Mouse (Mus musculus): ENCODE results near the gene Gtf2f2. TPM values are rescaled to one million over a fixed set of nuclear protein-coding genes. Genes with fewer than 3 reads are reported as not detected.
"Not testable (repeated sequence)": the region's sequence is repeated elsewhere in the genome, so short reads cannot be mapped to it uniquely, and the experiment has no call there.

The Gtf2f2 gene
- polyA plus RNA-seq, 1 experiment from 2014 or later, result 29.5 TPM

DNA sequence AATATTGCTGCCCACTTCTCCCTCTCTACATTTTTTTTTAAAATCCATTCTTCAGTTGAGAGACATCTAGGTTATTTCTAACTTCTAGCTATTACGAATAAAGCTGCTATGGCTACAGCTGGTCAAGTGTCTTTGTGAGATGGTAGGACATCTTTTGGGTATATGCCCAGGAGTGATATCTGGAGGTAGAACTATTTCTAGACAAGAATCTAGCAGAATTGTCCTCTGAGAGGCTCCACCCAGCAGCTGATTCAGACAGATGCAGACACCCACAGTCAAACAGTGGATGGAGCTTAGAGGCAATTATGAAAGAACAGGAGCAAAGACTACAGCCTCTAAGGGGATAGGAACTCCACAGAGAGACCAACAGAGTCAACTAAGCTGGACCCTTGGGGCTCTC lies 69.2 kb downstream of the Gtf2f2 start:
- WGBS, result 91% methylated on average over 1 of the region's 1 CpGs
- H3K27ac ChIP-seq (ENCODE audit: low read length), result no peak overlapping the region
- no peak for ATAC-seq (ENCODE audit: low read depth)
- H3K27me3 ChIP-seq (ENCODE audit: control insufficient read depth, insufficient read depth, low read depth, low read length), result no peaks in the 10 kb centered on the region
- no peaks in the 10 kb centered on the region for H3K4me1 ChIP-seq (replicated peaks; ENCODE audit: control insufficient read depth, insufficient read depth, low read length)
- H3K36me3 ChIP-seq (ENCODE audit: control insufficient read depth, insufficient read depth, low read length), result no peaks in the 10 kb centered on the region
- no peak overlapping the region for H3K4me3 ChIP-seq (ENCODE audit: low read length)
- no peak overlapping the region for H3K4me2 ChIP-seq (ENCODE audit: low read depth, low read length)
- no peaks in the 10 kb centered on the region for H3K9me3 ChIP-seq (ENCODE audit: control insufficient read depth, low read length)
- no peak overlapping the region for H3K9ac ChIP-seq (ENCODE audit: low read length)

DNA sequence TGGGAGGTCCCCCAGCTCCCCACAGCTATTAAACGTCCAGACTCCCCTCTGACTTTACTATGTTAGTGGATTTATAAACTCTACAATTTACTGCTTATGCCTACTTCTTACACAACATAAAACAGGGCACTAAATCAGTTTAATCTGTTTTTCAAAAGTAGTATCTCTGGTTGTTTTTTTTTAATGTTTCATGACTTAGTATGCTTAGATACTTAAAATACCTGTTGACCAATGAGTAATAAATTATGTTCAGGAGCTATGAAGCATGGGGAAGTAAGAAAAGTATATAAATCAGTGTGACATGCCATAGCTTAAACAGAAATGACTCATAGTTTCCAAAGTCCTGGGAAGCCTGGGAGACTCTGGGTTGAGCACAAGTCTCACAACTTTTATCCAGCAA lies 73.0 kb downstream of the Gtf2f2 start:
- Histone ChIP-seq H3K27ac (ENCODE audit: low read length) (no peak overlapping the region), H3K4me2 (ENCODE audit: low read depth, low read length) (no peak overlapping the region), H3K36me3 (ENCODE audit: control insufficient read depth, insufficient read depth, low read length) (no peaks in the 10 kb centered on the region), H3K4me3 (ENCODE audit: low read length) (no peak overlapping the region), H3K27me3 (ENCODE audit: control insufficient read depth, insufficient read depth, low read depth, low read length) (no peaks in the 10 kb centered on the region), H3K9ac (ENCODE audit: low read length) (no peak overlapping the region), H3K4me1 (replicated peaks; ENCODE audit: control insufficient read depth, insufficient read depth, low read length) (no peaks in the 10 kb centered on the region), H3K9me3 (ENCODE audit: control insufficient read depth, low read length) (no peaks in the 10 kb centered on the region)
- WGBS, result 75% methylated on average over 1 of the region's 1 CpGs
- no peak for ATAC-seq (ENCODE audit: low read depth)

GRCm38 (mm10) chr14:75934359-75934758 lies 76.3 kb downstream of the Gtf2f2 start:
- H3K36me3 ChIP-seq (ENCODE audit: control insufficient read depth, insufficient read depth, low read length), result no peaks in the 10 kb centered on the region
- H3K4me3 ChIP-seq (ENCODE audit: low read length), result no peak overlapping the region
- no peaks in the 10 kb centered on the region for H3K4me1 ChIP-seq (replicated peaks; ENCODE audit: control insufficient read depth, insufficient read depth, low read length)
- no peaks in the 10 kb centered on the region for H3K9me3 ChIP-seq (ENCODE audit: control insufficient read depth, low read length)
- H3K9ac ChIP-seq (ENCODE audit: low read length), result no peak overlapping the region
- H3K27ac ChIP-seq (ENCODE audit: low read length), result no peak overlapping the region
- no peak for ATAC-seq (ENCODE audit: low read depth)
- 81% methylated on average over 2 of the region's 2 CpGs for WGBS
- no peak overlapping the region for H3K4me2 ChIP-seq (ENCODE audit: low read depth, low read length)
- H3K27me3 ChIP-seq (ENCODE audit: control insufficient read depth, insufficient read depth, low read depth, low read length), result no peaks in the 10 kb centered on the region

- Histone ChIP-seq H3K27ac (ENCODE audit: low read length) (no peak overlapping the region), H3K4me3 (ENCODE audit: low read length) (no peak overlapping the region), H3K27me3 (ENCODE audit: control insufficient read depth, insufficient read depth, low read depth, low read length) (no peaks in the 10 kb centered on the region), H3K36me3 (ENCODE audit: control insufficient read depth, insufficient read depth, low read length) (no peaks in the 10 kb centered on the region), H3K9ac (ENCODE audit: low read length) (no peak overlapping the region), H3K9me3 (ENCODE audit: control insufficient read depth, low read length) (no peaks in the 10 kb centered on the region), H3K4me2 (ENCODE audit: low read depth, low read length) (no peak overlapping the region), H3K4me1 (replicated peaks; ENCODE audit: control insufficient read depth, insufficient read depth, low read length) (no peaks in the 10 kb centered on the region)
- no peak for ATAC-seq (ENCODE audit: low read depth)
- WGBS, result 92% methylated on average over 23 of the region's 23 CpGs
Measured at GRCm38 (mm10) chr14:75931266-75931665, 79.4 kb downstream of the Gtf2f2 start.

GRCm38 (mm10) chr14:75929713-75930112 lies 81.0 kb downstream of the Gtf2f2 start:
- H3K4me2 ChIP-seq (ENCODE audit: low read depth, low read length); H3K4me3 ChIP-seq (ENCODE audit: low read length); H3K9ac ChIP-seq (ENCODE audit: low read length); H3K36me3 ChIP-seq (ENCODE audit: control insufficient read depth, insufficient read depth, low read length); H3K9me3 ChIP-seq (ENCODE audit: control insufficient read depth, low read length); ATAC-seq (ENCODE audit: low read depth); H3K4me1 ChIP-seq (replicated peaks; ENCODE audit: control insufficient read depth, insufficient read depth, low read length); H3K27ac ChIP-seq (ENCODE audit: low read length); H3K27me3 ChIP-seq (ENCODE audit: control insufficient read depth, insufficient read depth, low read depth, low read length): not testable (repeated sequence)
- 89% methylated on average over 8 of the region's 8 CpGs for WGBS

DNA sequence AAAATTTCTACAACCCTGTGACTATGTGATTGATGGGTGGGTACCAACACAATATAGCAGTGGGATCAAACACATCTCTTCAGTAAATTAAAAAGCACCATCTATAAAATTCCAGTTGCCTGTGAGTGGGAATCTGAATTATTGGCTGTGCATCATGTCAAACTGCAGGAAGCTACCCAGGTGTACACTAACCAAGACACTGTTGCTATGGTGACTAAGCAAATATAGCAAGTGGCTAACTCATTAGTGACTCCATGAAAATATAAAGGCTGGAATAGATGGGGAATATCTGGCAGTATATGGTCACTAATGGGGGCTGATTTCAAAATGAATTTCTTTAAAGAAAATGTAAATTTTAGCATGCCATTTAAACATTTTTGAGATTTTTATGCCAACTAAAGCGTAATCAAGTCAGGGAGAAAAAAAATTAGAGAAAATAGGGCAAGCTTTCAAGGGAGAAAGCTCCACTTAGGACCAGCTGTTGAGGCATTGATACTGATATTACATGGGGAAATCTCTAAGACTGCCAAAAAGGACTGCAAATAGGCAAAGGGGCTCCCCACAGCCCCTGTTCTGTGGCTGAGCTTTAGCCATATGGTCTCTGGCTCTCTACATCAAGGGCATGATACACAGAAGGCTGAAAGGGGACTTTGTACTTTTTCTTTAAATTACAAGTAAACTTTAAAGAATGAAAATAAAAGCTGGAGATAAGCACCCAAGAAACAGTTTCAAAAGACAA lies 87.2 kb downstream of the Gtf2f2 start:
- H3K27me3 ChIP-seq (ENCODE audit: control insufficient read depth, insufficient read depth, low read depth, low read length), result no peaks in the 10 kb centered on the region
- ATAC-seq (ENCODE audit: low read depth), result no peak
- 88% methylated on average over 1 of the region's 1 CpGs for WGBS

DNA sequence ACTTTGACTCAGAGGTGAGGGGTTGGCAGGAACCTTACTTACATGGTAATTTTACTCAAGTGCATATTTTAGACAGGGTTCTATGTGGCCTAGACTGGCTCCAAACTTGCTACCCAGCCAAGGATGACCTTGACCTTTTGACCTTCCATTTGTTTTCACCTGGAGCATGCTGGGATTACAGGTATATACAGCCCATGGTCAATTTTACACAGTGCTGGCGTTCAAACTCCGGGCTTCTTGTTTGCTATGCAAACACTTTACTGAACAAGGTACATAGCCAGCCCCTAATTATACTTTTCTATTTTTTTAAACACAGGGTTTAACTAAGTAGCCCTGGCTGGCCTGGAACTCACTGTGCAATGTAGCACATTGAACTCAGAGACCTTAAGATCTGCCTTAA lies 98.0 kb downstream of the Gtf2f2 start:
- peak; percentile 64; the same call in 1 of the 2 replicates for ATAC-seq (ENCODE audit: low read depth)
- Histone ChIP-seq H3K27ac (ENCODE audit: low read length) (no peak overlapping the region), H3K4me1 (replicated peaks; ENCODE audit: control insufficient read depth, insufficient read depth, low read length) (no peaks in the 10 kb centered on the region), H3K4me2 (ENCODE audit: low read depth, low read length) (no peak overlapping the region), H3K27me3 (ENCODE audit: control insufficient read depth, insufficient read depth, low read depth, low read length) (no peaks in the 10 kb centered on the region), H3K4me3 (ENCODE audit: low read length) (no peak overlapping the region), H3K9me3 (ENCODE audit: control insufficient read depth, low read length) (no peaks in the 10 kb centered on the region), H3K36me3 (ENCODE audit: control insufficient read depth, insufficient read depth, low read length) (no peaks in the 10 kb centered on the region), H3K9ac (ENCODE audit: low read length) (no peak overlapping the region)
- 61% methylated on average over 2 of the region's 2 CpGs for WGBS

More for the DNA sequence above, 87.2 kb downstream of the Gtf2f2 start:
- H3K4me2 ChIP-seq (ENCODE audit: low read depth, low read length), result no peak overlapping the region
- H3K27ac ChIP-seq (ENCODE audit: low read length), result no peak overlapping the region
- H3K36me3 ChIP-seq (ENCODE audit: control insufficient read depth, insufficient read depth, low read length), result no peaks in the 10 kb centered on the region
- no peaks in the 10 kb centered on the region for H3K9me3 ChIP-seq (ENCODE audit: control insufficient read depth, low read length)
- no peak overlapping the region for H3K9ac ChIP-seq (ENCODE audit: low read length)
- no peak overlapping the region for H3K4me3 ChIP-seq (ENCODE audit: low read length)
- H3K4me1 ChIP-seq (replicated peaks; ENCODE audit: control insufficient read depth, insufficient read depth, low read length), result no peaks in the 10 kb centered on the region

DNA sequence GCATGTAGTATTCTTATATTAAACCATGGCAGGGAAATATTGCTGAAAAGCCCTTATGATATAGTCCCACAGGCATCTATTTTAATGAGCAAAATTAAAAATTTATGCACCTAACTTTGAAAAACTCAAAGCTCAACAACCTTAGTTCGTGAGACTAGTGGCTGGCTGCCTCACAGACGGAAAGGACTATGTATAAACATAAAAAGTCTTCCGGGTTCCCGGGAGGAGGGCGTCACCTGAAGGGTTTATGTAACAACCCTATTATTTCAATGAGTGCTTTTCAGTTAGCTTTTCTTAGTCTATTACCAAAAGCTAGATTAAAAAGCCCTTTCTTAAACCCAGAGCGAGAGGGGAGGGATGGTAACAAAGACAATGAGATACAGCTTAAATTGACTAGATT lies 98.7 kb downstream of the Gtf2f2 start:
- 56% methylated on average over 6 of the region's 6 CpGs for WGBS
- no peaks in the 10 kb centered on the region for H3K36me3 ChIP-seq (ENCODE audit: control insufficient read depth, insufficient read depth, low read length)
- no peaks in the 10 kb centered on the region for H3K4me1 ChIP-seq (replicated peaks; ENCODE audit: control insufficient read depth, insufficient read depth, low read length)
- no peak overlapping the region for H3K27ac ChIP-seq (ENCODE audit: low read length)
- H3K9ac ChIP-seq (ENCODE audit: low read length), result no peak overlapping the region
- H3K27me3 ChIP-seq (ENCODE audit: control insufficient read depth, insufficient read depth, low read depth, low read length), result no peaks in the 10 kb centered on the region
- no peak overlapping the region for H3K4me2 ChIP-seq (ENCODE audit: low read depth, low read length)
- no peak for ATAC-seq (ENCODE audit: low read depth)
- no peaks in the 10 kb centered on the region for H3K9me3 ChIP-seq (ENCODE audit: control insufficient read depth, low read length)
- H3K4me3 ChIP-seq (ENCODE audit: low read length), result no peak overlapping the region

DNA sequence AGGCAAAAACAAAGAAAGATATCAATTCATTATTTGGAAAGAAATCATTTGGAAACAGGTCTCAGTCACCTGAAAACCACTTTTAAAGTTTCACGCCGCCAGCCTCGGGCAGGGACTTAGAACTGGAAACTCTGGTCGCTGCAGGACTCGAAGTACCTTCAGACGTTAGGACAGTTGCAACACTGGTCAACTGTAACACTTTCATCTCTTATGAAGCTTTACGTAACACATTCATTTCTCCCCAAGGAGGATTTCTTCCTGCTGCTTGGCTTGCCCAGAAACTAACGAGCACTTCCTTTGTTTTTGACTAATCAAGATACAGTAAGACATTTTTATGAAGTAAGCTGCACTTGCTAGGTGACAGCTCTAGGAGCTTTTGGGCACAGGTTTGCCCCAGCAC lies 103.7 kb downstream of the Gtf2f2 start:
- Histone ChIP-seq H3K4me2 (ENCODE audit: low read depth, low read length) (no peak overlapping the region), H3K9ac (ENCODE audit: low read length) (no peak overlapping the region), H3K4me3 (ENCODE audit: low read length) (no peak overlapping the region), H3K27ac (ENCODE audit: low read length) (no peak overlapping the region), H3K9me3 (ENCODE audit: control insufficient read depth, low read length) (no peaks in the 10 kb centered on the region; the same call in 1 of the 2 replicates), H3K27me3 (ENCODE audit: control insufficient read depth, insufficient read depth, low read depth, low read length) (no peaks in the 10 kb centered on the region), H3K36me3 (ENCODE audit: control insufficient read depth, insufficient read depth, low read length) (peaks cover 10% of the 10 kb centered on the region), H3K4me1 (replicated peaks; ENCODE audit: control insufficient read depth, insufficient read depth, low read length) (no peaks in the 10 kb centered on the region)
- no peak for ATAC-seq (ENCODE audit: low read depth)
- WGBS, result 91% methylated on average over 8 of the region's 8 CpGs
